Mouse (Mus musculus) embryo, embryonic 10.5 days (tissue): ENCODE data around the gene Eno3.

Source experiments
- DNase-seq: peaks from one replicate; pipeline ENCODE4 v3.0.0-alpha.2; 2015; ENCODE audit warnings: low spot score

Gene Eno3

DNA sequence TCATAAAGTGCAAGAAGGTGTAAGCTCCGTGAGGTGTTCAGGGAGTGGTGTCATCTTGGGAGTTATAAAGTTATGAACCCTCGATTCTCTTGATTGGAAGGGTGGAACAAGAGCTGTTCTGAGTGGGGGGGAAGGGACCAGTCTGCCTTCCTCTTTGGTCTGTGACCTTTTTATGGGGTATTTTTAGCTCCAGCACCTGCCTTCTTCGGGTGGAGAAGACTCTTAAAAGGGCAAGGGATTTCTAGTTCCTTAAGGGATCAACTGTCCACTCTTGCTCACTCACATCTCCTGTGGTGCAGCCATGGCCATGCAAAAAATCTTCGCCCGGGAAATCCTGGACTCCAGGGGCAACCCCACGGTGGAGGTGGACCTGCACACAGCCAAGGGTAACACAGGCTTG lies 571 bp downstream of the Eno3 start:
- DNase-seq = no peak

DNA sequence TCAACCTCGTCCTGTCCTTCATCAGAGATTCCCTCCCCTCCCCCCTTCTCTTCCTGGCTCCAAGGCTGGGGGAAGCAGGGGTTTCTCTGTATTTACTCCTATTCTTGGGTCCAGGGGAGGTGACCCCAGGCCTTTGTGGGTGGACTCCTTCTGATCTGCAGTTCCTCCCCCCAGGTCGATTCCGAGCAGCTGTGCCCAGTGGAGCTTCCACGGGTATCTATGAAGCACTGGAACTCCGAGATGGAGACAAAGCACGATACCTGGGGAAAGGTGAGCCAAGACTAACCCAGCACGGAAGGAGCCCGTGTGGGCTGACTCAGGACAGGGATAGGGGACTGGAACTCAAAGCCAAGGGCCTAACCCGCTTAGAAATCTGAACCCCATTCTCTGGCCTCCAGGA lies 989 bp downstream of the Eno3 start:
- no peak for DNase-seq

DNA sequence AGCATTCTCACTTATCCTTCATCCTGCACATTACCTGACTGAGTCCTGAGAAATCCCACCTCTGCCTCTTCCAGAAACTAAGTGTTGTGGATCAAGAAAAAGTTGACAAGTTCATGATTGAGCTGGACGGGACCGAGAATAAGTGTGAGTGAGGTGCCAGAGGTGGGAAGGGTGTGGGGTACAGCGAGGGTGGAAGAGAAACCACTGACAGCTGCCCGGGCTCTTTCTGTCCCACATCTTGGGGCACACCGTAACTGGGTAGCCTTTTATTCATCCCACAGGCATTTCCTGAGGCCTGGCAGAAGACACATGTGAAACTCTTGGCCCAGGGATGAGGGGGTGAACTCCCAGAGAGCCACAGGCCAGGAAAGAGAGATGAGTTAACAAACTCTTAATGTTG lies 1.5 kb downstream of the Eno3 start:
- DNase-seq = no peak

DNA sequence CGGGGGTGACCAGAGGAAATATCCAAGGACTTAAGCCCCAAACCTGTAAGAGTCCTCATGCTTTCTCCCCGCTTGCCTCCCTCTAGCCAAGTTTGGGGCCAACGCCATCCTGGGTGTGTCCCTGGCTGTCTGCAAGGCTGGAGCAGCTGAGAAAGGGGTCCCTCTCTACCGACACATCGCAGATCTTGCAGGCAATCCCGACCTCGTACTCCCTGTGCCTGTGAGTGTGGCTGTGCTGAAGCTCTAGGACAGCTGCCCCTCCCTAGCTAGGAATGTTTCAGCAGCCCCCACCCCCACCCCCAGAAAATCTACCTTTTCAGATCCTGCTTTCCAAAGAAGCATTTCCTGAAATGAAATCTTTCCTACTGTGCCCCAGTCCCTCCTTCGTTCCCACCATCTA lies 1.9 kb downstream of the Eno3 start:
- no peak for DNase-seq

DNA sequence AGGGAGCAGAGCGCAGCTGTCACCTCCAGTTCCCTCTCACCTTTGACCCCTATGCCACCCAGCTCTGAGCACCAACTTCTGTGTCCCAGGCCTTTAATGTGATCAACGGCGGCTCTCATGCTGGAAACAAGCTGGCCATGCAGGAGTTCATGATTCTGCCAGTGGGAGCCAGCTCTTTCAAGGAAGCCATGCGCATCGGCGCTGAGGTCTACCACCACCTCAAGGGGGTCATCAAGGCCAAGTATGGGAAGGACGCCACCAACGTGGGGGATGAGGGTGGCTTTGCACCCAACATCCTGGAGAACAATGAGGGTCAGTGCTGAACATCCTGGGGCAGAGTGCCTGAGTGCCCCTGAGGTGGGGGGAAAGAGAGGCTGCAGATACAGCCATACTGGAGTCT lies 3.6 kb downstream of the Eno3 start:
- DNase-seq = no peak

DNA sequence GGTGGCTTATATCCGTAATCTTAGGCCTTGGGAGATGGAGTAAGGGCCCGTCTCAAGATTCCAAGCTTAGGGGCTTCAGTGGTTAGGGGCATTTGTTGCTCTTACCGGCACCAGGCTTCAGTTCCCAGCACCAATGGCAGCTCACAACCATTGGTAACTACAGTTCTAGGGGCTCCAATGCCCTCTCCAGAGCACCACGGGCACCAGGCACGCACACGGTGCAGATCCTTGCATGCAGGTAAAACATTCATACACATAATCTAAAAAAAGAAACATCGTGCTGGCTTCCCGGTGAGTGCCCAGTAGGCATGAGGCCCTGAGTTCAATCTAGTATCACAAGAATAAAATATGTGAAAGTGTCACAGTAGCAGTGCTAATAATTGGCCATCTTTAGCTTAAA lies 6.1 kb downstream of the Eno3 start:
- DNase-seq = no peak

DNA sequence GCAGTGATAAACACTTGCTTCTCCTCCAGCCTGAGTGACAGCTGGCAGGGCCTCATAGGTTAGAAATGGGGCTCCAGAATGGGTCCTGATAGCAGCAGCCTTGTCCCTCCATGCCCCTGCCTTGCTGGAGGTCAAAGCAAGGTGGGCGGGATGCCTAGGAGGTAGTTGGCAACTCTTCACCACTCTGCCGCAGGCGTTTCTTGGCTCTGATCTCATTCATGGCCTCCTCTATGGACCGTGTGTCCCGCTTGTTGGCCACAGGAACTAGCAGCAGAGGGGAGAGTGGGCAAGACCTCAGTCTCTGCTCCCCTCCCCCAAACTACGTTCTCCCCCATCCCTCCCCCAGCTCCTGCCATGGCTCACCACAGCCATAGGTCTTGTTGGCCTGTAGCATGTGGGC lies 7.0 kb downstream of the Eno3 start:
- DNase-seq = no peak

DNA sequence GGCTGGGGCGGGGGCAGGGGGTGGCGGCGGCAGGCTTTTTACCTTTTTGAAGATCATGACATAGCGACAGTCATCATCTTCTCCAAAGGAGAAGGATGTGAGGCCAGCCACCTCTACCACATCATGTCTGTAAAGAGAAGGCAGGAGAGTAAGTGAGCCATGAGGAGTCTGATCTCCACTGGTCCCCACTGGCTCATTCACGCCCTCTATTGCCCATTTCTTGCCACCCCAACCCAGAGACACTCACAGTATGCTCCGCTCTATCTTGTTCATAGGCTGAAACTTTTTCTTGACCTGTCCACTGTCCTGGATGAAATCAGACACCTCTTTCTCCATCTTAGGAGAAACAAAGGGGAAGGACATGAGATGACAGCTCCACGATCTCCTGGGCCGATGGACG lies 7.7 kb downstream of the Eno3 start:
- no peak for DNase-seq

DNA sequence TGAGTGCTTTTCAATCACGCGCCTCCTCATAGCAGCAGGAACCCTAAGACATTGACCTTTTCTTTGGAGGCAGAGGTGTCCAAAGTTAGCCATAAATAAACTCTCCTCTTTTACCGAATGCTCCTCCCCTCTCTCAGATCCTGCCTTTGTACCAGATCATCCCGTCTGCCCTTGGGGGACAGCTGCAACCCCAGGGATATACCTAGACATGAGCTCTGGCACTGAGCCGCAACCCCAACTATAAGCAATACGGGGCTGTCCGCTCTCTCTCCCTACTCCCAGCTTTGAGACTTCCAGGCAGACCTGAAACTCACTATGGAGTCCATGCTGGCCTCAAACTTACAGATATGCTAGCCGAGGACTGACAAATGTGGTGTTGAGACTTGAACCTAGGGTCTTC lies 9.7 kb downstream of the Eno3 start:
- DNase-seq = no peak

DNA sequence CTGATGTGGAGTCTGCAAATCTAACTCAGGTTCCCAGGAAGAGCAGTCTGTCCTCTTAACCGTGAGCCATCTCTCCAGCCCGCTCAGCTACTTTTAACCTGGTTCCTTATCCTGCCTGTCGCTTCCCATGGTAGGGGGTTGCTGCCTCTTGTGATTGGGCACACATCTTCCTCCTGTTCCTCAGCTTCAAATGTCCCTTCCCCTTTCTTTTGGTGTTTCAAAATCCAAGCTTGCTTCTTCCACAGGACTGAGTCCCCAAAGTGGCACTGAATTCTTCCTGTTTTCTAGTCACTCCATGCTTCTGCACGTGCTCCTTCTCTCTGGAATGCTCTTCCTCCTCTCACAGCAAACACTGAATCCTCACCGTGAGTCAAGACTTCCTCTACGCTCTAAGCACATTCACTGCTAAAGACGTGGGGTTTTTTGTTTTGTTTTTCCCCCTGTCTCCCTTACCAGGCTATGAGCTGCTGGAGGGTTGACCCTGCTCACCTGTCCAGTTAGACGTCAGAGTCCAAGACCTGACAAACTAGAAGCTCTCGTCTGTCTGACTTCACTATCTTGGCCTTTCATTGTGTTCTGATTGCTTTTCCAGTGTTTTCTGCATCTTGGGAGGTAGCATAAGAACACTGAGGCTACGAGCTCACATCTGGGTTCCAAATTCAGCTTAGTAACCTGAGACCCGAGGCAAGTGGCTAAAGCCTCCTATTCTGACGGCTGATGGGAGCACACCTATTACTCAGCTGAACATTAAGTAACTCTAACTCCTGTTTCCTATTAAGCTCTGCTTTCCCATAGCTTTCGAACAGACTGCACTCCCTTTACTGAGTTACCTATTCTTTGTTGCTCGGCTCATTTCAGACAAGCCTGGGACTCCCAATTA lies 10.5 kb downstream of the Eno3 start:
- no peak for DNase-seq

DNA sequence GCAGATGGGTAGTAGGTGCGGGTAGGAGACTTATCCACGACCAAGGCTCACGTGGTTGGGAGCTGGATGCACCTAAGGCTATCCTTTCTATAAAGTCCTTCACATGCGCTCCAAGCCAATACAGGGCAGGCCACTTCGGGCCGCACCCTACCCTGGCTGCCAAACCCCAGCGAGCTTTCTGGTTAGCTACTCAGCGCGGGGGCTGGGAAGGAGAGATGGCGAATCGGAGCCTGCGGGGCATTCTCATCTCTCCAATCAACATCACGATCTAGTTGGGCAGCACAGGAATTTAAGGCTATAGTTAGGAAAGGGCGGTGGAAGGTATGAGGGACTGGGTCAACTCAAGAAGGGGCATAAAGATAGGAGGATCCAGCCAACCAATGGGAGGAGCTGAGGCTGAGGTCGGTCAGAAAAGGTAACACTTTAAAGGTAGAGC lies 11.4 kb downstream of the Eno3 start:
- DNase-seq = no peak

DNA sequence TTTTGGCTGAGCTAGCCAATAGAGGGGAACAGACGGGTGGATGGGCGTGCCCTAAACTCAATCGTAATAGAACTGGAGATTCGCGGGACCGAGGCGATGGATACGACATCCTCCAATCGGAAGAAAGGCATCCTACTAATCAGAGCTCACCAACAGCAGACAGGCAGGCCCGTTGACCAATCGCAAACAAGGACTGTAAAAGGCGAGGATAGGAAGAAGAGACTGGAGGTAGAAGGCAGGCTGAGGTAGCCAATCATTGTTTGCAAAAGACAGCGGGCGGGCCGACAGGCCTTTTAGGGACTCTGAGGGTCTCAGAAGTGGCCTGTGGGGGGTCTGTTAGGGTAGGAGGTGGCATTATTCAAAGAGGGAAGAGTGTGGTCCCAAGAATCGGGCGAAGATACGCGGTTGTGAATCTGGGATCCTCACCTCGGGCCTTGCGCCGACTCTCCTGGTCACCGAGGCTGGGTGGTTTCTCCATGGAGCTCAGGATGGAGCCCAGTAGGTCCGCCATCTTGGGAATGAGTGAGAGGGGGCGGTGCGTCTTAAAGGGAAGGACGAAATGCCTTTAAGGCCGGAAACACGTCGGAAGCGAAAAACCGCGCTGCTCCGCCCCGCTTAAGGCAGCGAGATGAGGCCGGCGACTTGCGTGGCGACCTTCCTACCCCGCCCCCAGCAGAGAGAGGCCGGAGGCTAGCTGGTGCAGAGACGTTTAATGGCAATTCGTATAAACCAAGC lies 11.9 kb downstream of the Eno3 start, which contains the start of gene Spag7:
Gene Spag7 (minus strand): TSS at position 646 of the 735 bp plus-strand sequence.
- DNase-seq = peak; percentile 99

DNA sequence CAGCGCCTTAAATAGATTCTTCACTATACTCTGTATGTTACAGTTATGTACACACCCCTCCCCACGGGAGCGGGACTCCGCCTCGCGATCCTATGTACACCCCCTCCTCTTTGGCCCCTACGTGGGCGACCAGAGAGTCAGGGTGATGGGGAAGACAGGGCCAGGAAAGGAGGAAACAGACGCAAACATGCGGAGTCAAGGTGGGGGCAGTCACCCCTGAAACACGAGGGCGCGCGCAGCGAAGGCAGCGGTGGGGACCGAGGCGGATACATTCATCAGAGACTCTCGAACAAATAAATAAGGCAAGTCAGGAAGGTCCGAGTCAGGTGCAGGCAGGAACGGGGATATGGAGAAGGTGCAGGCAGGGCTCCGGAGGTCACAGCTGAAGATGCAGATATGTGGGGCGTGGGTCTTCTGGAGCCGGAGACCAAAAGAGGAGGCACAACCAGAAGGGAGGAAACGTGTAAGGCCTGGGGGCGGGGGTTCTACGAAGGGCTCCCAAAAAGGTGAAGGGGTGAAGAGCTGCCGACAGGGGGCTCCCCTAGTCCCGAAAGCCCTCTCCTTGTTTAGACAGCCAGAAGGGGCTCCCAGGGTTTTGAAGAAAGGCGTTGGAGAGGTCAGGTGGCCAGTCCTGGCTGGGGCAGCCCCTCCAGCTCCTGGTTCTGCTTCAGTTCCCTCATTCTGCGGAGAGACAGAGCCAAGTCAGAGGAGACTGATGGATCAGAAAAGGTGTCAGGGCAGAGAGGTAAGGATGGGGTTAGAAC lies 12.8 kb downstream of the Eno3 start:
- DNase-seq = peak; percentile 92

DNA sequence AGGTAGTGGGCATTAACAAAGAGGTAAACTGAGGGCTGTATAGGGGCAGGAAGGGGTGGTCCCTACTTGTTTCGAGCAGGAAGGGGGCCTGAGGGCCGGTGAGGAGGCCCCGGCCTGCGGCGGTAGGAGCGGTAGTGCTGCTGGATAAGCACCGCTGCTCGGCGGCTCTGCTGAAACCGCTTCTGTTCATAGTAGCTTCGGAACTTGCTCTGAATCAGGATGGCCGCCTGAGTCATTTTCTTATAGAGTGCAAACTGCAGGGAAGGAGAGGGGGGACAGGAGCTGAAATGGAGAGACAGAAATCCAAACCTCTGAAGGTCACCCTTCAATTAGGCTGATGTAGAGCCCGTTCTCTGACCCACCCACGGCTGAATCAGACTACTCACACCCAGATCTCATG lies 13.5 kb downstream of the Eno3 start:
- DNase-seq = no peak

DNA sequence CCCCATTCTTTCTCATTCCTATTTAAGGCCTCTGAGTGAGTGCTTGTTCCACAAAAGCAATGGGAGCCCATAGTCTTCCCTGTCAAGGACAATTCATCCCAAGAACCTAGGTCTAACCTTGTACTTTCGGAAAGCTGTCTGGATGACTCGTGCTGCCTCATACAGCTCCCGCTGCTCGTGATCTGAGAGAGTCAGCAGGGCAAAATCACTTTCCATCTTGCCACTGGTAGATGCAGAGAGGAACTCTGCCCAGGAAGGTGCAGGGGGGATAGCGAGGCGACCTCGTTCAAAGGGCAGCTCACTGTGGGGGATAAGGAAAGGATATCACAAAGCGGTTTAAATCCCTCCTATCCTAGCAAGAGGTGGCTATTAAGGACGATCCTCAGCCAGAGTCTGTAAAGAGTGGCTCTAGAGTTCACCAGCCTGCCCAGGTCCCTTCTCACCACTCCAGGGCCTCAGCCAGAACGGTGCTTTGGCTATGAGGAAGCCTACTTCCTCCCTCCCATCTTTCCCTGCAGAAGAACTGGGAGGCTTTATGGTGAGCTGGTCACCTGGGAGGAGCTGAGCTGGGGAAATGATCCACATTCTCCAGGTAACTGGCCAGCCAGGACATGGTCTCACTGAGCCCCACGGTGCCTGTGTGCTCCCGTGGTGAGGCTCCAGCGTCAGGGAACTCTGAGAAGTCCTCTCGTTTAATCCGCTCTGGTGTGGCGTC lies 14.5 kb downstream of the Eno3 start:
- DNase-seq = no peak

DNA sequence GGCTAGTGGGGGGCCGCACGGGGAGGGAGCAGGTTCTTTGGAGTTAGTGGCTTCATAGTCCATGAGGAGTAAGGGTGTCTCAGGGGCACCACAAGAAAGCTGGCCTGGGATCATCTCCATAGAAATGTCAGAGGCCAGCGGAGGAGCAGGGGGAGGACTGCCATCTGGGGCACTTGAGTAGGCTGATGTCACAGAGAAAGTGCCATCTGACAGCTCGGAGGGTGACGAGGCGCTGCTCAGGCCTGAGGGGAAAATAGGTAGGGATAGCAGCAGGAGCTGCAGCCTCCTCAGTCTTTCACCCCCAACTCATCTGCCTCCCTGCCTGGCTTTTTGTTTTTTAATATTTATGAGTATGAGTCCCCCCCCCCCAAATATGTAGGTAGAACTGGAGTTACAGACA lies 17.0 kb downstream of the Eno3 start:
- no peak for DNase-seq

DNA sequence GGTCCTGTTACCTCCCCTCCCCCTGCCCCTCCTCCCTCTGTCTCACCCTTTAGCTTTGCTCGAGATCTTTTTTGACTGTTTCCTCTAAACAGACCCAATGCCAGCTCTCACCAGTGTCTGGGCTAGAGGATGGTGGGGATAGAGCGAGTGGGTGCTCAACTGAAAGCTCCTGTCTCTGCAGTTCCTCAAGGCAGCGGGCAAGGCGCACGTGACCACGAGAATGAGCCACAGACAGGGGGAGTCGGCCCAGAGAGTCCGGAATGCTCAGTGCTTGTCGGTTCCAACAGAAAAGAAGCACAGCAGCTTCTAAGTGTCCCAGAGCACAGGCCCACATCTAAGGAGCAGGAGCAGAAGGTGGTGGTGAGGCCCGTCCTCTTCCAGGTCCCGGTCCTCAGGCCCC lies 17.5 kb downstream of the Eno3 start:
- no peak for DNase-seq

DNA sequence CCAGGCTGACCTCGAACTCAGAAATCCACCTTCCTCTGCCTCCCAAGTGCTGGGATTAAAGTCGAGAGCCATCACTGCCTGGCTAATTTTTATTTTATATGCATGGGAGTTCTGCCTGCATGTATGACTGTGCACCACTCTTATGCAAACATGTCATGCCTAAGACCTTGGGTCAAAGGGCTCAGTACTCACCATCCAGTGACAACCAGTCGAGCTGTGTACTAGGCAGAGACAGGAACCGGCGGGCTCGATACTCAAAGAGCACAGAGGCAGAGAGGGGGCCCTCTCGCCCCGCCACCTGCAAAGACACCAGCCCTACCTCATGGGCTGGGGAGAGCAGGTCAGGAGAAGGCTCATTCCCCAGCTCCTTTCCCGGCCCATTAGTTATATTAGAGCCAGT lies 21.1 kb downstream of the Eno3 start:
- no peak for DNase-seq

DNA sequence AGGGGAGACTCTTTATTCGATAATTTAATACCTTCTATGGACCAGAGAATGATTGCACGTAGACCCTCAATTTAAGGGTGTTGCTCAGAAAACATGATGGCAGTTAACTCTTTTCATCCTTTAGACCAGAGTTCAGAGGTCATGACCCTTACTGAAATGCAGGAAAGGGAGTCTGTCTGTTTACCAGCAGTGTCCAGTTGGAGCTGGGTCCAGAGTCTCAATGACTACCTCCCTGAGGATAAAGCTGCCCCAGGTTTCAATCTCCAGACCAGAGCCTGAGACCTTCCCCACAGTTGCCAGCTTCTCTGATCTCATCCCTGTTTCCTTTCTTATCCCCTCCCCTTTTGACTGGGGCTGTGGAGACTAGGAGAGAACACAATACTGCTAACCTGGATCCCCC lies 21.6 kb downstream of the Eno3 start:
- DNase-seq = no peak

DNA sequence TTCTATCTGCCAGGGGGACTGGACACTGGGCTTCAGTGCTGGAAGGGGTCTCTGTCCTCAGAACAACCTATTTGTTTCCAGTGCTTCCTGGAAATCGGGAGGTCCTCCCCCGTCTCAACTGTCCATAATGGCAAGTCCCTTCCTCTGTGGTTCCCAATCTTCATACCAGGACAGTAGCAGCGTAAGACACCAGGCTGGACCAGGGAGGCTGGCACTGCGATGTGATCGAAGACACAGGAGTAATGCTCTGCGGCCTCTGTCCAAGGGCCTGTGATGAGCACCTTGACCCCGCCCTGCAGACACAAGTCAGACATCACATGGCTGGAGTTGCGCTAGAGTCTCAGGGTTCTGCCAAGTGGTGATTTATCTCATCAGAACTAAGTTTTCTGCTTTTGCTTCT lies 22.4 kb downstream of the Eno3 start:
- no peak for DNase-seq

DNA sequence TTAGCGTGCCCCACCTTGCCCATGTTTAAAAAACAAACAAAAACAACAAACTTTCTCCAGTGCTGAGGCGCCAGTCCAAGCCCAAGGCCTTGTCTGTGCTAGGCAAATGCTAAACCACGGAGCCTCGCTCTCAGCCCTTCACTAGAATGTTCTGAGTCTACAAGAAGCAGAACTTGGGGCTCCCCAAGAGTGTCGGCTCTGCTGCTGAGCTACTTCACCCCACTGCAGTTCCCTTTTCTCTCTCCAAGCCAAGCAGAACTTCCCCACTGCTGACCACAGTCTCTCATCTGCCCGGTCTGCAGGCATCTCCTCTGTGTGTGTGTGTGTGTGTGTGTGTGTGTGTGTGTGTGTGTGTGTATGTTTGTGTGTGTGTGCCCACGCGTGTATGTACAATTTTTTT lies 22.9 kb downstream of the Eno3 start:
- no peak for DNase-seq

DNA sequence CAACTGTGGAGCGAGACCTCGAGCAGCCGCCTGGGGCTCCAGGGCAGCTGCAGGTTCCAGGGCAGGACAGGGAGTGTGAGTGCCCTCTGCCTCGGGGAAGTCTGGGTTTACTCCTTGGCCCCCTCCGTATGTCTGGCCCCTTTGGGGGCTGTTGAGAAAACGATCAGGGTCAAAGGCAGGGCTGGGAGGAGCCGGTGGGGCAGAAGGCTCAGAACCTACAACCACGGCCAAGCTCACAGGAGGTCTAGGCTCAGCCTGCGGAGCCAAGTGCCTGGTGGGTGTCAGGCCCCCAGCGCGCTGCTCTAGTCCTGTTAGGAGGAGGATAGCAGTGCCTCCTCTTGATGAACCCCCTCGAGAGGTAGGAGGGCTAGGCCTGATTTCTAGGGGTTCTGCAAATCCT lies 24.2 kb downstream of the Eno3 start:
- DNase-seq = no peak
